Mouse (Mus musculus): Measurements from ENCODE around the gene Ntf3.

- no peak for TF ChIP-seq CTCF (conservative IDR thresholded peaks at IDR 0.05; ENCODE audit: low read length)
- no peak for TF ChIP-seq NANOG (IDR thresholded peaks at IDR 0.05; ENCODE audit: borderline replicate concordance, low read length)
- no peak for TF ChIP-seq POU5F1 (IDR thresholded peaks at IDR 0.05; ENCODE audit: borderline replicate concordance, low read length)
These were observed 70.6 kb downstream of the Ntf3 start for GRCm38 (mm10) chr6:126096085-126096484.
